Mouse (Mus musculus) G1E (cell line): ENCODE measurements around the gene Pgpep1l. TPM values are rescaled to one million over a fixed set of nuclear protein-coding genes. Genes with fewer than 3 reads are reported as not detected.

ENCODE experiments used
- ATAC-seq: 2 replicates; pipeline ENCODE4 v1.8.0; 2016; ENCODE audit warnings: mild to moderate bottlenecking; ENCODE audit not compliant: insufficient number of reproducible peaks, poor library complexity, low FRiP score, severe bottlenecking; ENCODE audit errors: extremely low read depth
- DNase-seq: peaks from one replicate; pipeline ENCODE4 v3.0.0; 2012; ENCODE audit warnings: low spot score
- H3K27me3 ChIP-seq: 2 replicates; pipeline ENCODE4 v1.6.1; 2012; ENCODE audit warnings: mild to moderate bottlenecking, low read length, inconsistent platforms; ENCODE audit not compliant: insufficient read depth
- H3K36me3 ChIP-seq: replicated peaks from 2 replicates; pipeline ENCODE3; 2012; ENCODE audit warnings: mild to moderate bottlenecking, inconsistent platforms
- H3K4me1 ChIP-seq: 2 replicates; pipeline ENCODE4 v1.6.1; 2012; ENCODE audit warnings: low read depth, low read length, inconsistent platforms, mixed read lengths; ENCODE audit not compliant: insufficient read depth
- H3K4me3 ChIP-seq: 2 replicates; pipeline ENCODE4 v1.5.1; 2012; ENCODE audit warnings: low read depth, mild to moderate bottlenecking, inconsistent platforms, low read length, moderate library complexity, mixed read lengths
- H3K9me3 ChIP-seq: replicated peaks from 2 replicates; pipeline ENCODE4 v1.6.1; 2012; ENCODE audit warnings: inconsistent platforms
- CTCF ChIP-seq: IDR thresholded peaks from 2 replicates; pipeline ENCODE4 v1.5.1; 2012; ENCODE audit warnings: low read depth, low read length, inconsistent platforms, mixed read lengths
- GATA1 ChIP-seq: IDR thresholded peaks from 2 replicates; pipeline ENCODE4 v1.6.1; 2012; ENCODE audit warnings: borderline replicate concordance, low read length, inconsistent platforms, mixed read lengths
- GATA2 ChIP-seq: IDR thresholded peaks from 2 replicates; pipeline ENCODE4 v1.6.1; 2012; ENCODE audit warnings: low read depth, low read length, inconsistent platforms, borderline replicate concordance
- POLR2AphosphoS5 ChIP-seq: IDR thresholded peaks from 2 replicates; pipeline ENCODE4 v1.6.1; 2012; ENCODE audit warnings: low read depth, low read length, inconsistent platforms; ENCODE audit not compliant: insufficient replicate concordance
- TAL1 ChIP-seq: conservative IDR thresholded peaks from 2 replicates; pipeline ENCODE4 v1.6.1; 2012; ENCODE audit warnings: low read depth, low read length, inconsistent platforms, mixed read lengths
- polyA plus RNA-seq: library from polyadenylated mRNA; stranded (reverse); fragments of >175 nt; gene quantifications from 2 replicates; pipeline ENCODE4 v1.2.3, GENCODE M21; 2012
- total RNA-seq, 2 experiments: library from RNA; stranded (forward) in 1 of 2; stranded (reverse) in 1 of 2; fragments of 200-1000 nt in 1 of 2; fragments of >200 nt in 1 of 2; fragmentation: Nextera tagmentation in 1 of 2; gene quantifications; 2 replicates each; pipeline ENCODE4 v1.2.3; 2014 to 2017

The Pgpep1l gene
- total and polyA plus RNA-seq, 3 experiments, result 0.47 TPM; not detected in 2

DNA sequence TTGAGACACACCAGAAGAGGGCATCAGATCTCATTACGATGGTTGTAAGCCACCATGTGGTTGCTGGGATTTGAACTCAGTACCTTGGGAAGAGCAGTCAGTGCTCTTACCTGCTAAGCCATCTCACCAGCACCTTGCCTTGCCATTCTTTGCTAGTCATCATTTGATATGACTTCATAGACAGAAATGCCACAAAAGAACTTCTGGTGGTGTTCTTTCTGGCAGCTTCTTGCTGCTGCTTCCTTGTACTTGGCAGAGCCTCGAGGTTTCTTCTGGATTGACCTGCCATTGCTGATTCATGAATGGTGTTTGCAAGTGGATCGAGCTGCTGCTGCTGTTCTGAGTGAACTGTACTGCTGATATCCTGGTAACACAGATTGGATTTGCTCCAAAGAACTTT is 13.1 kb downstream of the Pgpep1l start:
- Histone ChIP-seq H3K36me3 (no peaks in the 10 kb centered on the region), H3K9me3 (peaks cover 4% of the 10 kb centered on the region), H3K4me3 (no peak overlapping the region), H3K4me1 (no peaks in the 10 kb centered on the region), H3K27me3 (no peaks in the 10 kb centered on the region)
- DNase-seq (no peak), ATAC-seq (no peak)
- TF ChIP-seq CTCF (no peak), TAL1 (no peak), POLR2AphosphoS5 (no peak), GATA2 (no peak), GATA1 (no peak)

DNA sequence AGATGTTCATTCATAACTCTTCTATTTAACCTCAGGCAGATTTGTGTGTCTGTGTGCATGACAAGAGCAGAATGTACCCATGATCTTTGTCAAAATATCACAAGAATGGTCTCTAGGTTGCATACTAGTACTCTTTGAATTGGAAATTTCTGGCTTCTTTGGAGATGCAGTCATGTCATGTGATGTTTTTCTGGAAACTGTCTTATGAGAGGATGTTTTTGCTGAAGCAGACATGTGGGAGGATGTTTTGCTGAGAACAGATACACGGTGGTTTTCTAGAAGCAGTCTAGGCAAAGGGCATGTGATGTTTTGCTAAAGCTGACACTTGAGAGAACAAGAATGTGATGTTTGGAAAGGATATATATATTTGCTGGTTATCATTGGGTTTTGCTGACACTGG is 13.6 kb downstream of the Pgpep1l start:
- no peaks in the 10 kb centered on the region for H3K27me3 ChIP-seq
- ATAC-seq (no peak), DNase-seq (no peak)
- TF ChIP-seq GATA1 (no peak), GATA2 (no peak), TAL1 (no peak), CTCF (no peak), POLR2AphosphoS5 (no peak)
- no peaks in the 10 kb centered on the region for H3K4me1 ChIP-seq
- H3K4me3 ChIP-seq, result no peak overlapping the region
- no peaks in the 10 kb centered on the region for H3K36me3 ChIP-seq
- H3K9me3 ChIP-seq, result peaks cover 4% of the 10 kb centered on the region

GRCm38 (mm10) chr7:68246249-68246648 is 17.8 kb downstream of the Pgpep1l start:
- ATAC-seq (no peak), DNase-seq (no peak)
- TF ChIP-seq CTCF (no peak), GATA2 (no peak), TAL1 (no peak), POLR2AphosphoS5 (no peak), GATA1 (no peak)
- Histone ChIP-seq H3K27me3 (0 out of 2 replicates have a peak, but pooled peaks cover 2% of the 10 kb centered on the region), H3K9me3 (peaks cover 4% of the 10 kb centered on the region), H3K4me3 (no peak overlapping the region), H3K4me1 (peaks cover 4% of the 10 kb centered on the region), H3K36me3 (no peaks in the 10 kb centered on the region)

DNA sequence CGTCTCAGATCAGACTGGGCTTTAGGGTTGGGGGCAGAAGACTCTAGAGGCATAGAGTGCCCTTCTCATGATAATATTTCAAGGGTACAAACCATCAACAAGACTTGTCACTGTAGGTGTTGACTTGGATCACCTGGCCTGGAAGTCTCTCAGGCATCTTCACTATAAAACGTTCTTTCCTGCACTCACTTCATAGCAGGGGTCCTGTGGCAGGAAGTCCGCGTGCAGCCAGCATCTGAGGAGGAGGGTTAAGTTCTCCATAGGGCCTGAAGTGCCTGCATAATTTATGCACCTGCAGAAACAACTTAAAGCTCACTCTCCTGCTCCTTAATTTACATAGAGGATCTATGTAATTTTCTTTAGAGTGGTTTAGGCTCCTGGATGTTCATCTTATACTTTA is 18.4 kb downstream of the Pgpep1l start:
- peaks cover under 1% of the 10 kb centered on the region for H3K36me3 ChIP-seq
- peaks cover 4% of the 10 kb centered on the region for H3K9me3 ChIP-seq
- peaks cover 10% of the 10 kb centered on the region for H3K4me1 ChIP-seq
- no peak for DNase-seq
- TF ChIP-seq GATA1, result no peak
- TF ChIP-seq POLR2AphosphoS5, result no peak
- TF ChIP-seq GATA2, result no peak
- no peak for TF ChIP-seq CTCF
- TF ChIP-seq TAL1, result no peak
- no peak overlapping the region for H3K4me3 ChIP-seq
- 0 out of 2 replicates have a peak, but pooled peaks cover 2% of the 10 kb centered on the region for H3K27me3 ChIP-seq
- ATAC-seq, result no peak

GRCm38 (mm10) chr7:68241205-68241604 is 22.8 kb downstream of the Pgpep1l start:
- H3K4me3 ChIP-seq, result no peak overlapping the region; the same call in 1 of the 2 replicates
- 0 out of 2 replicates have a peak, but pooled peaks cover 2% of the 10 kb centered on the region for H3K27me3 ChIP-seq
- peaks cover 24% of the 10 kb centered on the region for H3K36me3 ChIP-seq
- DNase-seq (no peak), ATAC-seq (no peak)
- no peaks in the 10 kb centered on the region for H3K9me3 ChIP-seq
- H3K4me1 ChIP-seq, result peaks cover 27% of the 10 kb centered on the region
- TF ChIP-seq TAL1 (no peak), CTCF (no peak), POLR2AphosphoS5 (no peak), GATA1 (no peak), GATA2 (no peak)

DNA sequence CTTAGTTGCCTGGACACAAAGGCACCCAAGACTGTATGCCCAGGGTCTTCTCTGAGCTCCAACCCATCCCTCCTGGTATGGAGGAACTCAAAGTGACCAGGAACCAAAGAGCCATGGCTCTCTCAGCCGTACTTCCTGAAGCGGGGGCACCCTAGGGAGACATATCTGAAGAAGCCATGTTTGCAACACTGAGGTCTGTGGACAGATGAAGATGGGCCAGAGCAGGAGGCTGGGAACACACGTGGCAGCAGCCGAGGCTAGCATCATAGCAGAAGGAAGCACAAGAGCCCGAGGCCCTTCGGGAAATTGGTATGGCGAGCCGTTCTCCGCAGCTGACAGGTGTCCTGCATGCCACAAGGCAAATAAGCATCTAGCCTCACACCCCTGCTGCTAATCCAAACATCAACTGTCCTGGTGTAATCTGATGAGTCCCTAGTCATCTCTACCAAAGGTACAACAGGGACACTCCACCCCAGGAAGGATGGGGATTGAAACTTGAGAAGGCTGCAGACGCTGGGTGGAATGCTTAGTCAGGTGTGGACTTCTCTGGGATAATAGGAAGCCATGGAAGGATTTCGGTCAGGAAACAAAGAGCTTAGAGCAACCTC is 24.7 kb downstream of the Pgpep1l start:
- H3K4me1 ChIP-seq, result peaks cover 27% of the 10 kb centered on the region
- ATAC-seq, result no peak
- 0 out of 2 replicates have a peak, but pooled peaks cover 2% of the 10 kb centered on the region for H3K27me3 ChIP-seq
- no peak overlapping the region for H3K4me3 ChIP-seq
- DNase-seq, result no peak
- H3K9me3 ChIP-seq, result no peaks in the 10 kb centered on the region
- H3K36me3 ChIP-seq, result peaks cover 24% of the 10 kb centered on the region
- TF ChIP-seq POLR2AphosphoS5, result peak; percentile 81; the same call in 1 of the 2 replicates
- TF ChIP-seq CTCF, result no peak
- no peak for TF ChIP-seq GATA1
- TF ChIP-seq TAL1, result no peak
- no peak for TF ChIP-seq GATA2
